Mouse (Mus musculus) gastrocnemius, postnatal 10 days (tissue): ENCODE measurements around the gene Idua. TPM values are rescaled to one million over a fixed set of nuclear protein-coding genes. Genes with fewer than 3 reads are reported as not detected.
A peak's percentile ranks its signal among the peaks of the same experiment; 100 is the strongest.

Source experiments
- DNase-seq: peaks from one replicate; pipeline ENCODE4 v3.0.0; 2021; ENCODE audit warnings: mixed read lengths
- total RNA-seq, 2 experiments: library from RNA; stranded (reverse); gene quantifications; 2 replicates each; pipeline ENCODE4 v1.2.3; 2021

Idua gene
- total RNA-seq, 2 experiments from 2014 or later = 6.3 to 8.0 TPM

GRCm38 (mm10) chr5:108680871-108681270 lies 20.7 kb downstream of the Idua start:
- no peak for DNase-seq

- no peak for DNase-seq
These were observed 29.0 kb downstream of the Idua start for GRCm38 (mm10) chr5:108689091-108689490.

DNA sequence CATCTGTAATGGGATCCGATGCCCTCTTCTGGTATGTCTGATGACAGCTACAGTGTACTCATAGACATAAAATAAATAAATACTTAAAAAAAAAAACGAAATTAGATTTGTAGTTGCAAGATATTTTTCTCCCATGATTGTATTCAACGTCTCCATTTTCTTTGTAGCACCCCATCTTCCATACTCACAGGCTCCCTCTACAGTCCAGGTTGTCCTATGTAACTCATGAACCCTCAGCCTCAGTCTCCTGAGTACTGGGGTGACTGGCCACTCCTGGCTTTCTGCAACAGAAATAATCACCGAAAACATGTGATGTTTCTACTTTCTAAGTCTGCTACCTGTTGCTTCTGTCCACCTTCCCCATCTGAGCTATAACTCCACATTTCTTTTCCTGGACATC lies 31.0 kb downstream of the Idua start:
- no peak for DNase-seq

- DNase-seq = peak; percentile 63
These were observed 32.1 kb downstream of the Idua start, which contains the start of gene Fgfrl1 for GRCm38 (mm10) chr5:108692271-108692670. Fgfrl1 (plus strand) TSS chr5:108692382.

GRCm38 (mm10) chr5:108693872-108694288 lies 33.7 kb downstream of the Idua start:
- peak; percentile 86 for DNase-seq

GRCm38 (mm10) chr5:108694352-108695261 lies 34.5 kb downstream of the Idua start:
- DNase-seq = peak; percentile 48

- DNase-seq = peak; percentile 23
These were observed 35.7 kb downstream of the Idua start for GRCm38 (mm10) chr5:108695861-108696260.

DNA sequence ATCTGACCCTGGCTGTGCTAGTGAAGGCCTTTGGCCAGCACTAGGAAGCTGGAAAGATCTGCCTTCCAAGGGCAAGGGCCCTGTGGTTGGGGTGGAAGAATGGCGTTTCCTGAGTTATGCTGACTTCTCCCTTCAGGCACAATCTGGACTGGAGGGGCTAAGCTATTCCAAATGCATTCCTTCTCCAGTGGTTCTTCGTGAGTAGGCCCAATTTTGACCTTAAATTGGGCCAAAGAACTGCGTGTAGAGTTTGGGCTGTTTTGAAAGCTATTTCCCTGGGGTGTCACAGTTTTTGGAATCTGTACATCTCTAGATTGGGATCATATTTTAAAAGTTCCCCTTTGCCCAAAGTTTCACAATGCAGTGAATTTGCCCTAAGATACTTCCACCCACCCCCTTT lies 36.4 kb downstream of the Idua start:
- no peak for DNase-seq

DNA sequence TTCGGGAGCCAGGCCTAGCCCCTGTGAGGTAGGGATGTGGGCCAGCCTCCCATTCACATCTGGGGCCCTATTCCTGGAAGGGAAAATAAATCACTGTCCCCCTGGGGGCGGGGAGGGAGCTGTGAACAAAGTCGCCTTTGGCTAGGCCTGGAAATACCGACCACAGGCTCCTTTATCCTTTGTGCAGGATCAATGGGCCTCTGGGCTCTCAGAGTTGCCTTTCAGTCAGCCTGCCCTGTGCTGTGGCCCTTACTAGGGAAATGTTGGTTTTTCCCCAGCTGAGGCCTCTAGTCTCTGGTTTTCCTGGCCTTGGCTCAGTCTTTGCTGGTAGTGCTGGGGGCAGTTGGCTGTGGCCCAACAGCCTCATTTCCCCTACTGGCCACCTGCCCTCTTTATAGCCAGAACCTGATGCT lies 37.2 kb downstream of the Idua start:
- DNase-seq = no peak

DNA sequence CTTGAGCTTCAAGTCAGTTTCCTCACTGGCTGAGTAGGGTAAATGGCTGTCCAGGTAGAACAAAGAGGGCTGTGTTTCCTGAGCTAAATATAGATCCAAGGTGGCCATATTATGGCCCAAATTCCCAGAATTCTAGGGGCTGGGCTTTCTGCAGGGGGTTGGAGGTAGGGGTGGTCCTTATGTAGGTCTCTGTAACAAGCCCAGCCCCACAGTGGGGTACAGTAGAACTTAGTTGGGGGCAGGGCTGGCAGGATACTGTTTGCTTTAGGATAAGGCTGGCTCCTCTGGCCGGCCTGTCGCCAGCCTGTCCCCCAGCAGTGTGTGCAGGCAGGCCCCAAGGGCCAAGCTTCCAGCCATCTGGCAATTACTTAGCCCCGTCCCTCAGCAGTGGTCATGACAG lies 40.2 kb downstream of the Idua start:
- DNase-seq = no peak

- no peak for DNase-seq
These were observed 41.4 kb downstream of the Idua start for GRCm38 (mm10) chr5:108701341-108702021.

GRCm38 (mm10) chr5:108703754-108704626 lies 43.9 kb downstream of the Idua start:
- no peak for DNase-seq

DNA sequence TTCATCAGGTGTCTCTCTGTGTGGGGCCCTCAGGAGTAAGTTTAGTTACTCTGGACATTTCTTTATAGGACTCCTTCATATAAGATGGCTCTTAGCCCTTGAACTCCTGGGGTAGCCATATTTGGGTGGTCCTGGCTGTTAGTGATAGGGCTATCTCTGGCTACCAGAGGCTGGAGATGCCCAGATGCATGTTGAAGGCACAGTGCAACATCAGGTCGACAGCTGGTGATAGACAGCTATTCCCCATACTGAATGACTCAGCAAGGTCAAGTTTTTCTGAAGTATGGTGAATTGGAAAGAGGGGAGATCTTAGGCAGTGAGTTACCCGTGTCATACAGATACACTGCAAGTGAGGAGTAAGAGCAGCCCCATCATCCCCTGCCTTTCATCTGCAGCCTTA lies 47.6 kb downstream of the Idua start:
- DNase-seq = no peak

- DNase-seq = no peak
These were observed 48.3 kb downstream of the Idua start for GRCm38 (mm10) chr5:108708419-108708818.

DNA sequence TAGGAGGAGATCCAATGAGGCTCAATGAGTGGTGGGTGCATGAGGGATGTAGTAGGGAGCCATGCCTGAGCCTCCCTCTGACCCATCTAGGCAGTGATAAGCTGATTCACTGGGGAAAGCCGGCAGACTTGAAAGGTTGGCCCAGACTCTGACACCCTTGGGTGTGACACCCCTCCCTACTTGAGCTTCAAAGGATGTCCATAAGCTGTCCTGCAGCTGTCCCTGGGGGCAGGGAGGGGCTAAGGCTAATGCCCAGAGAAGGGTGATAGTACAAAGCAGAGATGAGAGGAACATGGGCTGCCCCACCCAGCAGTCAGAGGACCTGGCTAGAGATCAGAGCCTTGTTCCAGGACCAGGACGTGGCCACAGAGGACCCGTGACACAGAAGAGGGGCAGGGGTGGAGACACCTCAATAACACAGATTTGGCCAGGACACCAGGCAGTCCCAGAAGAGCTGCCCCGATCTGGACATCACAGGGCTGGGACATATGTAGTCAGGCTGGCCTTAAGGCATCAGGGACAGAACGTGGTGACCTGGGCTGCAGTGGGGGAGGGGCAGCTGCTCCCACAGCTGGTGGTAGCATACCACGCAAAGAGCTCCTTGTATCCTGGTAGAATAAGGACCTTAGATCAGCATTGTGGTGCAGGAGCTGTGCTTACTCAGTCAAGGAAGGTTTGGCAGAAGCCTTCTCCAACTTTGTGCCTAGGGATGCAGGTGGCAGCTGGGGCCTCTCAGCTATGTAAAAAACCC lies 49.0 kb downstream of the Idua start:
- DNase-seq = no peak

- DNase-seq = no peak
These were observed 51.8 kb downstream of the Idua start for GRCm38 (mm10) chr5:108711968-108712367.

- no peak for DNase-seq
These were observed 53.0 kb downstream of the Idua start for GRCm38 (mm10) chr5:108713096-108713495.

DNA sequence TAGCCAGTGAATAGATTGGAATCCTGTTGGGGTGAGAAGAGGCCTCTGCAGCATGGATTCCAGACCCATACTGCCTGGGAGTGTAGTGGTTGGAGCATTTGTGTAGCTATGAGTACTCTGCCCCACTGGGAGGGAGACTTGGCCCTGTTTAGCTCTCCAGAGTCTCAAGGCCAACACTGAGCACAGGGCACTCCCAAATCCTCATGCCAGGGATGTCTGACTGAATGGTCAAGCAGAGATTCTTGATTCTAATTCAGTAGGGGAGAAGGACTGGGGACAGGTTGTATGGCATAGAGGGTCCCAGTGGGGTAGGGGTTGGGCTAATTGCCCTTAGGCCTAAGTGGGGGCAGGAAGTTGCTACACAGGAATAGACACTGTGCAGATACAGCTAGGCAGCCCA lies 53.6 kb downstream of the Idua start:
- no peak for DNase-seq

- no peak for DNase-seq
These were observed 54.0 kb downstream of the Idua start for GRCm38 (mm10) chr5:108714149-108714548.

- no peak for DNase-seq
These were observed 55.8 kb downstream of the Idua start for GRCm38 (mm10) chr5:108715974-108716373.

DNA sequence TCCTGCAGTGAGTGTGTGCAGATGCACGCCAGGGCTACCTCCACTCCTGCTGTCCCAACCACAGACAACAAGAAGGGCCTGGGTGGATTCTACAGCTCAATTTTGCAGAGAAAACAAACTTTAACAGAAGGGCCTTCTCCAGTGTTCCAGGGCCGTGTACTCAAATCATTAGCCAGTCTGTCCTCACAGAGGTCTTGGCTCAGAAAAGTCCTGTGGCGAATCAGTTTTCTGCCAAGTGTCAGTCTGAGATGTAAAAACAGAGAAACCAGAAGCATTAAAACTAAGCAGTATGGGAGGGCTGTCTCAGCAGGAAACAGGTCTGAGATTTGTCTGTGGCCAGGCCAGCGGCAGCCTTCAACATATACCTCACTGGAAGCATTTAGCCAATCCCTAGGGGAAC lies 57.9 kb downstream of the Idua start:
- DNase-seq = no peak

GRCm38 (mm10) chr5:108719761-108720160 lies 59.6 kb downstream of the Idua start:
- DNase-seq = no peak
